Mouse (Mus musculus) hematopoietic stem cell, adult 5-6 weeks (primary cell): ENCODE data around the gene Smyd2. TPM values are rescaled to one million over a fixed set of nuclear protein-coding genes. Genes with fewer than 3 reads are reported as not detected.

ENCODE experiments used
- ATAC-seq, 2 experiments: fragments of 125-278 bp in 1 of 2; replicated peaks in 1 of 2; 2 replicates each; pipeline ENCODE4 v1.8.0; 2016 to 2017; ENCODE audit warnings: inconsistent platforms in 2 of 2, mild to moderate bottlenecking in 2 of 2, moderate number of reproducible peaks in 2 of 2, low read depth in 1 of 2, moderate TSS enrichment in 1 of 2; ENCODE audit not compliant: low FRiP score in 2 of 2, poor library complexity in 2 of 2, severe bottlenecking in 2 of 2, insufficient read depth in 1 of 2, low TSS enrichment in 1 of 2
- total RNA-seq: library from RNA; stranded (forward); fragments of 172-1452, 232-1000 nt; gene quantifications from 2 replicates; pipeline ENCODE4 v1.2.3, GENCODE M21; 2017

Smyd2 gene
- total RNA-seq, 1 experiment from 2014 or later, result 156 TPM

DNA sequence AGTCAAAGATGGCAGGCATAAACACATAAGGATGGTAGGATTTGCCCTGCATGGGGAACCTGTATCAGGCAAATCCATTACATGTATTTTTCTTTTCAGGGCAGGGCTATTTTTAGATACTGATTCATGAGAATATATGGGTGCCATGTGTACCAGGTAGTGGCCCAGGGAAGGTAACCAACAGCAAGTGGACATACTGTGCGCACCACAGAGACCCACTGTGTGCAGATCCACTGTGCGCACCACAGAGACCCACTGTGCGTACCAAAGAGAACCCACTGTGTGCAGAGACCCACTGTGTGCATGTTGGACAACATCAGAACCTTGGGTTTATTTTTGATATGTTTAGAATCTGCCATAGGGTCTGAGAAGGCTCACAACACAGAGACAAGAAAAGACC is 58.4 kb downstream of the Smyd2 start:
- no peak for ATAC-seq

DNA sequence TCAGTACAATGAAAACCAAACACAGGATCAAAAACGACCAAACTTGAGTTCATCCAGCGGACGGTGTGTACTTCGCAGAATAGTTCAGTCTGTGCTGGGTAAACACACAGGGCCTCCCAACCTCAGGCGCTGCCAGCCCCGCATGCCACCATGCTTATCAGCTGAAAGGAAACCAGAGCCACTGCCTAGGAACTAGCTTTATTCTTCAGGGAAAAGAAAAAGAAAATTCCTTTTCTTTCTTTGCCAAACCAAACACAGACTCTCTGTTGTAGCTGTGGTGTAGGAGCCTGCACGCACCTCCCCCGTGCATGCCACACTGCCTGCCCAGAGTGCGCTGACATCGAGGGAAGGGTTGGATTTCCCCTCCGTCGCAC is 61.2 kb downstream of the Smyd2 start:
- peak in 1 of 2 experiments; percentile 36; a peak in 1 of 4 replicates for ATAC-seq

DNA sequence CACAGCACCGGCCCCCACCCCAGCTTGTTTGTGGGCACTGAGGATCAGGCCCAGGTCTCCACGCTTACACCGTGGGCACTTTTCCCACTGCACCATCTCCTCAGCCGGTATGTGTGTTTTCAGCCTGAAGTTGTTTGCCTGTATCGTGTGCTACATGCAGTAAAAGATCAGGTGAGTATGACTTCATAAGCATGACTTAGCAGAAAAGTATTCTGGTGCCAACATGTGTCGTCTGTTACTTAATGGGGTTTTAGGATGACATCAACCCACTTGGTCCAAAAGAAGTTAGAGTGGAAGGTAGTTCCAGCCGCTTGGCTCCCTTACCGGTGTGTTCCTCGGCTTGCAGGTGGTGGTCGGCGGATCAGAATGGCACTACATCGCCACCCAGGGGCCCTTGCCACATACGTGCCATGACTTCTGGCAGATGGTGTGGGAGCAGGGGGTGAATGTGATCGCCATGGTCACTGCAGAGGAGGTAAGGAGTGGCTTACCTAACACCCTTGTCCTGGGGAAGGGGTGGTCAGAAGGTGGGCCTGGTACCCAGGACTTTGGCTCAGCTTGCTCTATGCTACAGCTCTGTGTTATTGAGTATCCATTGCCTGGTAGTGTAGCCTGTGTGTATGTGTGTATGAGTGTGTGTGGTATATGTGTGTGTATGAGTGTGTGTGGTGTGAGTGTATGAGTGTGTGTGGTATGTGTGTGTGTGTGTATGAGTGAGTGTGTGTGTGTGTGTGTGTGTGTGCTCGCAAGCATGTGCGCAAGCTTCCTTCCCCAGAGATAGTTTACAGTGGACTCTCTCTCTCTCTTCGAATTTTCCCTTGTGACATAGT is 61.8 kb downstream of the Smyd2 start:
- ATAC-seq, result peak; percentile 8 to 29; a peak in 1 of 4 replicates

DNA sequence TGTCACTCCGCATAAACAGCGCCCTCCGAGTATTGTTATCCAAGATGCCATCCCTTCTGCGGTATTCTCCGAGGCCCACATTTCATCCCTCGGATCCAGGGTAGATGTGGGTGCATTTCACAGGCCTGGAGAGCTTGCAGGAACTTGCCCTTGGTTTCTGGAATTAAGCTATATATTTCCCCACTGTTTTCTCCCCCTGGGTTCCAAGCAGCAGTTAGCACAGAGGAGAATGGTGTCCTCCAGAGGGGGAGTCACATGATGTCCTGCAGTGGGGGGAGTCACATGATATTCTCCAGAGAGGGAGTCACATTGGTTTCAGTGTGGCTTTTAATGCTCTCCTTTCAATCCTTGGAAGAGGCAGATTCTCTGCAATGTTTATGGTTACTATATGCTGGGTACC is 63.8 kb downstream of the Smyd2 start:
- ATAC-seq, result no peak

DNA sequence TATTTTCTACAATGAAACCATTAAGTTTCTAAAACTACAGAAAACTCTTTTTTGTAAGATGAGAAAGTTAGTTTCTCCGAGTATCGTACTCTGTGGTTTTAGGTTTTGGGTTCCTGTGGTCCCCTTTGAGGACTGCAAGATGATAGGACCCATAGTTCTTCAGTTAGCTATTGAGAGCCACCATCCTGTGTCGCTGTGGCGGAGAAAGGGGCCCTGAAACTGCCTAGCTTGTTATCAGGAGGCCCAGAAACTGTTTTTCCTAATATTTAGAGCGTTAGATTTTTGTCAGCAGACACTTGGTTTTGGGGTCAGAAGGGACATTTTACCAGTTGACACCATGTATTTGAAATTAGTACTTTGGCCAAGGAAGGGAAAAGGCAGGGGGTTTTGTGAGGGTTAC is 66.4 kb downstream of the Smyd2 start:
- no peak for ATAC-seq

DNA sequence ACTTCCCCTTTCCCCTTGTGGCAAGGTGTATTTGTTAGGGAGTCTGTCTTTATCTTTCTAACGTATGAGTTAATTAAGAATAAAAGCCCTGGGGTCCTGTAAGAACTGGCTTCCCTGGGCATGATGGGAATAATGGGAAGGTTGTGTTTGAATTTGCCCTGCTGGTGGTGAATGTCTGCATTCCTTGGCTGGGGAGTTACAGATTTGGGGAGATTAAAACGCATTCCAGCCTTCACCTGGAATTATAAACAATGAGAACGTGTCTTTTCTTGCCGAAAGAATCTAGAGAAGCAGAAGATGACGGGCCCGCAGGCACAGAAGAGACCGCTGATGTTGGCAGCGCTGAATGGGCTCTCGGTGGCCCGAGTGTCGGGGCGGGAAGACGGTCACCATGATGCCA is 67.5 kb downstream of the Smyd2 start:
- ATAC-seq, result no peak

DNA sequence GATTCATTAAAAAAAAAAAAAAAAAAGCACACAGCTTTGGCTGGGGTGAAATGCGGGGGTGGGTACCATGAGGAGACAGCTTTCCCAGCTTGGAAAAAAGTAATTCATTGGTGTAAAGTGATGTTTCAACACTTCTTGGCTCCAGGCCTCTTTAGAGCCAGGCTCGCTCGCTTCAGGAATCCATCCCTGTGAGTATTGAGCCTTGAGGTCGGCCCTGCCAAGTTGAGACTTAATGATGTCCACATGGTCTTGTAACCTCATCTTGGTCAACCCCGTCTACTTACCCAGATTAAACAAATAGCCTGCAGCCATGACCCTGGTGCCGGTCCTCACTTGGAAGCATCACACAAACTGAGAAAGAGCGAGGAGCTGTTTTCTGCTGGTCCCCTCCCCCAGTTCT is 69.7 kb downstream of the Smyd2 start:
- ATAC-seq, result no peak

DNA sequence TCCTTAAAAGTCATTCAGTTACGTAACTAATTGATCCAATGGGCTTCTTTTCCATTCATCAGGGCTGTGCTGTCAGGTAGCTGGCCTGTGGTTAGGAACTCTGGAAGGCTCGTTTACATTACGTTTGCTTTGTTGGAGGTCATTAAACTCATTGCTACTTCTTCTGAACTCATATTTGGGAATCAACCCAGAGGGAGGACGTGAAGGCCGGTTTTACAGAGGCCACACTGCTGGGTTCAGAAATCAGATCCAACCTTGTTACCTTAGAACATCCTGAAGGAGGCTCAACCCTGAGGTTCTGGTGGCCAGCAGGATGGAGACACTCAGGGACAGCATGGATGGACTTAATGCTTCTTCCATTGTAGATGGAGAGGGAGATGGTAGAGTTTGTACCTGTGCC is 70.1 kb downstream of the Smyd2 start:
- ATAC-seq, result no peak

DNA sequence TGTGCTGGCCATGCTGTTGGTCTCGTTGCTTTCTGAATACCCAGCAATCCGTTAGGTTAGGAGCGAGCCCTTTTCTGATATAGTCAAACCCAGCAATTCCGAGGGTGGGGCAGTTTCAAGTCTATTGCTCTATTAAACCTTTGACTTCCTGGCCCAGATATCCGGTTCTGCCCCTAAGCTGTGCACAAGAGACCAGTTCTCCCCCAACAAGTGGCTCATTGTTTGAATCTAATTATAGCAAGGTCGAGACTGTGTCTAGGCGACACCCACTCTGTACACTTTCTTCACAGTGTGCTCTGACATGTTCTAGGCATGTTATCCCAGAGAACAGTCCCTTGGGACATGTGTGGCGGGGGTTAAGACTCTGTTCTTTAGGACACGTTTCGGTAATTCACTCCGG is 72.6 kb downstream of the Smyd2 start:
- no peak for ATAC-seq

DNA sequence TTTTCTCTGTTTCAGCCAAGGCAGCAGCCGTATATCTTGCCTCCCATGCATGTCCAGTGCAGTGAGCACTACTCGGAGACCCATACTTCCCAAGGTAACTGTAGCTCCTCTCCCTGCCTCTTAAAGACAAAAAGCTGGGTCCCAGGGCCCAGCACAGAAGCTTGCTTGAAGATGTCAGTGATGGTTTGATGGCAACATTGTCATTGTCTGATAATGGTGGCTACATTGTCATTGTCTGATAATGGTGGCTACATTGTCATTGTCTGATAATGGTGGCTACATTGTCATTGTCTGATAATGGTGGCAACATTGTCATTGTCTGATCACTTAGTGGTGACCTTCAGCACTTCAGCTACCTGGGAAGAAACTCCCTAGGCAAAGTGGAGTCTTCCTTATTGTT is 75.8 kb downstream of the Smyd2 start:
- ATAC-seq, result no peak

DNA sequence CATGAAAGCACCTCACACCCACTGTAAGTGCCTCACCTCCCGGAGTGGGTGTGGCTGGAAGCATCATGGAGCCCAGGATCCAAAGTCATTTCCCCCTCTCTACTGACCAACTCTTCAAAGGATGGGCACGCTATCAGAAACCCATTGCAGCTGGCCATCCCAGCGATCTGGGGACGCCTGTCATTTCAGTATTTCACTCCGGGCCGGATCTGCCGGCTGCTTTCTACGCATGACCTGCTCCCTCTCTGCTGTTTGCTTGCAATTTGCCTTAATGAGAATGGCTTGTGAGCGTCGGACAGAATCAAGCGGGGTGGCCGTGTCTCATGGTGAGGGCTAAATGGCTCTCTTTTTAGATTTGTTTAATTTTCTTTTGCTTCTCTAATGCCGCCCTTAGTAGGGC is 88.0 kb downstream of the Smyd2 start:
- ATAC-seq, result no peak

DNA sequence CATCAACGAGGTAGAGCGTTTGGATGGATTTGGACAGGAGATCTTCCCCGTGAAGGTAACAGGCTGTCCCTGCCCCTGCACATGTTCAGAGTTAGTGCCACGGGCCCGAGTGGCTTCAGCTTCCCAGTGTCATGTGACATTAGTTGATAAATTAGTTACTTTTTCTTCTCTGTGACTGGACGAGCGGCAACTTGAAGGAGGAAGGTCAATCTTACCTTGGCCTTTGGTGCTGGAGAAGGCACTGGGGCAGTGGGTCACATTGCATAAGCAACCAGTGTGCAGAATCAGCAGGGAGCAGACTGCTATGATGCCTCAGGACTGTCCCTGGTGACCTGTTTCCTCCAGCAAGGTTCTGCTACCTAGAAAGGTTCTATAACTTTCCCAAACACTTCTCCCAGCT is 88.8 kb downstream of the Smyd2 start:
- no peak for ATAC-seq

DNA sequence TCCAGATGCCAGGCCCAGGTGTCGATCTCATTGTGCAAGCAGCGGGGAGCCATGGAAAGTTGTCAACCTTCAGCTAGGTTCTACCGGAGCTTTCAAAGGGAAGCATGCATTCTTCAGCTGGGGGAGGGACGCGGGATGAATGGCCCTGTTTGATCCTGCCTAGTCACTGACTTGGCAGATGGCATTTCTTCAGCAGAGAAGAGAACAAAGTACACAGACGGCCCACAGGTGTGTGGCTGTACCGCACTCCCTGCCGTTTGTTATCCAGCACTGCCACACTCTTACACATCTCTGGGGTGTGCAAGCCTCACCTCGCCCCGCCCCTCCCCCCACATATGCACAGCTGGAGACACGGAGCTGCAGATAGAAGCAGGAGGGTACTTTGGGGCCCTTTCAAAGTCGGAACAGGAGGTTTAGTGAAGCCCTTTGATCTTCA is 91.3 kb downstream of the Smyd2 start:
- ATAC-seq, result no peak

Other genes starting within 250 kb of the Smyd2 start
- 42.1 and 66.3 TPM in 2 replicates for gene Cenpf, start 234.3 kb downstream of the Smyd2 start, total RNA-seq
- 1.4 and 1.7 TPM in 2 replicates for gene Ptpn14, start 194.1 kb downstream of the Smyd2 start, total RNA-seq
- 0.75 TPM in 1 of 2 replicates, not detected in the other for gene Prox1, start 248.4 kb upstream of the Smyd2 start, total RNA-seq